Mouse (Mus musculus): ENCODE data around the gene Lrp2bp. TPM values are rescaled to one million over a fixed set of nuclear protein-coding genes. Genes with fewer than 3 reads are reported as not detected.

Gene Lrp2bp
- polyA plus RNA-seq, 1 experiment = 0.23 TPM

DNA sequence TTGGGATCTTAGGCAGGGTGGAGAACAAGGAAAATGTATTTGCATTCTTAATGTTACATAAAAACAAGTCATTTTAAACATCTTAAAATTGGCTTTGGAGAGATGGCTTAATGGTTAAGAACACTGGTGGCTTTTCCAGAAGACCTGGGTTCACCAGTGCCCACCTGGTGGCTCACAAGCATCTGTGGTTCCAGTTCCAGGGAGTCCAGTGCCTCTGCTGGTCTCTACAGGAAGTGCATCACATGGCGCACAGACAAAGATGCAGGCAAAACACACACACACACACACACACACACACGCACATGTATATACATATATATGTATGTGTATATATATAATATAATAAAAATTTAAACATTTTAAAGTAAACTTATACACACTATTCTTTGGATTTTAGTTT, 5.0 kb upstream of the Lrp2bp start:
- peak; percentile 10; the same call in 1 of the 2 replicates for TF ChIP-seq CTCF (IDR thresholded peaks at IDR 0.05; ENCODE audit: borderline replicate concordance, insufficient read depth, low read length)
- no peak for TF ChIP-seq POLR2A (IDR thresholded peaks at IDR 0.05; ENCODE audit: low read depth, low read length)
- H3K4me3 ChIP-seq (ENCODE audit: insufficient read depth, low read length) = no peak overlapping the region
- H3K4me1 ChIP-seq (ENCODE audit: control insufficient read depth, insufficient read depth, low read length) = no peaks in the 10 kb centered on the region
- H3K27ac ChIP-seq (ENCODE audit: insufficient read depth, low read length) = no peak overlapping the region

GRCm38 (mm10) chr8:45995576-45995975, 3.5 kb upstream of the Lrp2bp start:
- TF ChIP-seq CTCF (IDR thresholded peaks at IDR 0.05; ENCODE audit: borderline replicate concordance, insufficient read depth, low read length) (no peak), POLR2A (IDR thresholded peaks at IDR 0.05; ENCODE audit: low read depth, low read length) (no peak)
- H3K4me3 ChIP-seq (ENCODE audit: insufficient read depth, low read length) = no peak overlapping the region
- H3K27ac ChIP-seq (ENCODE audit: insufficient read depth, low read length) = no peak overlapping the region
- no peaks in the 10 kb centered on the region for H3K4me1 ChIP-seq (ENCODE audit: control insufficient read depth, insufficient read depth, low read length)

- TF ChIP-seq CTCF (IDR thresholded peaks at IDR 0.05; ENCODE audit: borderline replicate concordance, insufficient read depth, low read length) (peak; percentile 32; the same call in 1 of the 2 replicates), POLR2A (IDR thresholded peaks at IDR 0.05; ENCODE audit: low read depth, low read length) (no peak)
- Histone ChIP-seq H3K4me3 (ENCODE audit: insufficient read depth, low read length) (no peak overlapping the region), H3K27ac (ENCODE audit: insufficient read depth, low read length) (no peak overlapping the region), H3K4me1 (ENCODE audit: control insufficient read depth, insufficient read depth, low read length) (no peaks in the 10 kb centered on the region)
Observed at GRCm38 (mm10) chr8:45998228-45998627, 875 bp upstream of the Lrp2bp start.

DNA sequence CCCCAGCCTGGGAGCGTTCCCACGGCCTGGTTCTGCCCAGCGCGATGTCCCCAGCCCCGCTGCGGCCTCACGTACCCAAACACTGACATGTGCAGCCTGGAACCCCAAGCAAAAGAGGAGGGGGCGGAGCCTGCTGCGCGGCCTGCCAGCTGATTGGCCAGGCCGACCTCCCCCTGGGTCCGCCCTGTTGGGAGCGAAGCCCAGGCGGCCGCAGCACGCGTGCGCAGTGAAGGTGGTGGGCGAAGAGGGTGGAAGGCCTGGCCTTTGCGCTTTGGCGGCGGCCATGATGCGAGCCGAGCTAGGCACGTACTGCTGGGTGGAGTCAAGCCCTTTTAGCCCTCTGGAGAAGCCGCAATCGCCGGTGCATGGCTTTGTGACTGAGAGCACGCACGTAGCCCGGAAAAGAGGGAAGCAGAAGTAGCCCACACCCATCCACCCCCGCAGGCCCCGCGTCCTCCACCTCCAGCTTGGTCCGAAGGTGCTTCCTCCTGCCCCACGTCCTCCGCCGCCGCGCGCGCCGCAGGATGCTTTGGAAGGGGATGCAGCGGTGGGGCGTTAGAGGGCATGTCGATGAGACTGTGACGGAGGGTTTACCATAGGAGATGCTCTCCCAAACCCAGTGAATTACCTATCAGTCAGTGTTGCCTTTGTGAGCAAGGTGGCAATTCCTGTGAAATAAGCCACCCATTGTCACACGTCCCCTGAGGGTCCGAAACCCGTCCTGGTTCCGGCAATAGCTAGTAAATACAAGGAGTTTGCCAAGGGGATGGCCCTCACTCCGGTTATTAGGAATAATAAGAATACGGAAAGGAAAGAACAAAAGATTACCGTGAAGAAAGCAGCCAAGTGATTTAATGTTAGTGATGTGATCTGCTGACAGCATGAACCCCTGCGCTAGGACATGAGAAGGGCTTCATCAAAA, 942 bp downstream of the Lrp2bp start:
- Histone ChIP-seq H3K4me3 (ENCODE audit: insufficient read depth, low read length) (peak overlapping the region; percentile 37), H3K27ac (ENCODE audit: insufficient read depth, low read length) (peak overlapping the region; percentile 57)

GRCm38 (mm10) chr8:46005596-46005995, 6.5 kb downstream of the Lrp2bp start, which contains the start of gene Ankrd37:
TSS of gene Ankrd37 (minus strand) at chr8:46005707.
- Histone ChIP-seq H3K27ac (ENCODE audit: insufficient read depth, low read length) (peak within 1 kb of the TSS; percentile 65; the same call in 1 of the 2 replicates), H3K4me3 (ENCODE audit: insufficient read depth, low read length) (no peak within 1 kb of the TSS), H3K4me1 (ENCODE audit: control insufficient read depth, insufficient read depth, low read length) (peaks cover 17% of the 10 kb centered on the region; the same call in 1 of the 2 replicates)
- TF ChIP-seq POLR2A (IDR thresholded peaks at IDR 0.05; ENCODE audit: low read depth, low read length) (no peak), CTCF (IDR thresholded peaks at IDR 0.05; ENCODE audit: borderline replicate concordance, insufficient read depth, low read length) (no peak)

More for the DNA sequence above, 942 bp downstream of the Lrp2bp start:
- no peak for TF ChIP-seq CTCF (IDR thresholded peaks at IDR 0.05; ENCODE audit: borderline replicate concordance, insufficient read depth, low read length)
- TF ChIP-seq POLR2A (IDR thresholded peaks at IDR 0.05; ENCODE audit: low read depth, low read length) = peak; percentile 84
- 0 out of 2 replicates have a peak, but pooled peaks cover 1% of the 10 kb centered on the region for H3K4me1 ChIP-seq (ENCODE audit: control insufficient read depth, insufficient read depth, low read length)

GRCm38 (mm10) chr8:46007050-46007672, 8.1 kb downstream of the Lrp2bp start:
- H3K4me1 ChIP-seq (ENCODE audit: control insufficient read depth, insufficient read depth, low read length) = peaks cover 17% of the 10 kb centered on the region; the same call in 1 of the 2 replicates
- no peak overlapping the region for H3K4me3 ChIP-seq (ENCODE audit: insufficient read depth, low read length)
- TF ChIP-seq CTCF (IDR thresholded peaks at IDR 0.05; ENCODE audit: borderline replicate concordance, insufficient read depth, low read length) = no peak
- no peak for TF ChIP-seq POLR2A (IDR thresholded peaks at IDR 0.05; ENCODE audit: low read depth, low read length)
- H3K27ac ChIP-seq (ENCODE audit: insufficient read depth, low read length) = peak overlapping the region; percentile 18; the same call in 1 of the 2 replicates

GRCm38 (mm10) chr8:46010306-46010705, 11.2 kb downstream of the Lrp2bp start:
- peaks cover 14% of the 10 kb centered on the region; the same call in 1 of the 2 replicates for H3K4me1 ChIP-seq (ENCODE audit: control insufficient read depth, insufficient read depth, low read length)
- no peak overlapping the region for H3K27ac ChIP-seq (ENCODE audit: insufficient read depth, low read length)
- H3K4me3 ChIP-seq (ENCODE audit: insufficient read depth, low read length) = no peak overlapping the region
- no peak for TF ChIP-seq POLR2A (IDR thresholded peaks at IDR 0.05; ENCODE audit: low read depth, low read length)
- no peak for TF ChIP-seq CTCF (IDR thresholded peaks at IDR 0.05; ENCODE audit: borderline replicate concordance, insufficient read depth, low read length)

DNA sequence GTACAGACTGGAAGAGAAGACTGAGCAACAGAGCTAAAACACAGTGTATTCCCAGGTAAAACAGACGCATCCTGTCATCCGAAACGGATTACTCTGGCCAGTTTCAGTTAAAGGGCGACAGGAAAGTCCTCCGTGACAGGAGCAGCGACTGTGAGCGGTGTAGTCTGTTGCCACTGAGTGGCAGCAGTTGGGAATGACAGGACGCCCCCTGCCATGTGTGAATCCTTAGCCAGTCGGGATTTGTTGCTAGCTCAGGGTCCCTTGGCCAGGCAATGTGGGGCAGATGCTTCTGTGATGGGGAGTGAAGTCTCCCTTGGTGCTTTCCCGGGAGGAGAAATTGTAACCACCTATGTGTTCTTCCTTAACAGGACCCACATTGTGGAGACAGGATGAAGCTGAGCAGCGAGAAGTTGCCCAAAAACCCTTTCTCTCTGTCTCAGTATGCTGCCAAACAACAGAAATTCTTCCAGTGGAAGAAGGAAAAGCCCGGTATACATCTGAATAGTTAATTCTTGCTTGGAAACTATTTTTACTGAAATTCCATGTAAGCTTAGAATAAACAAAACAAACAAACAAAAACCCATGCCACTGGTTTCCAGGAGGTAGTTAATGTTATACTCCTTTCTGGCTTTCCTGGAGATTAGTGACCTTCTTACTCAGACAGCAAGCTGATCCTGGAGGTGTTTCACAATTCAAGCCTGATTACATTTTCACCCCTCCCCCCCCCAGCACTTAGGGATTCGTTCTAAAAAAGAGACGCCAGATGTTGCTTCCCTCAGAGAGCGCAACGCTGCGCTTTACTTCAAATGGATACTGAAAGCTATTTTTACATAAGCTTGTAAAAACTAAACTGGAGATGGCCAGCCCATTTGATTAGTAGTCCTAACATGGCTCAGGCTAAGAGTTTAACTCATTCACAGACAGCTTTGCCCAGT, 11.9 kb downstream of the Lrp2bp start:
- Histone ChIP-seq H3K4me3 (ENCODE audit: insufficient read depth, low read length) (no peak overlapping the region), H3K27ac (ENCODE audit: insufficient read depth, low read length) (peak overlapping the region; percentile 41; the same call in 1 of the 2 replicates), H3K4me1 (ENCODE audit: control insufficient read depth, insufficient read depth, low read length) (peaks cover 8% of the 10 kb centered on the region; the same call in 1 of the 2 replicates)
- TF ChIP-seq POLR2A (IDR thresholded peaks at IDR 0.05; ENCODE audit: low read depth, low read length) (no peak), CTCF (IDR thresholded peaks at IDR 0.05; ENCODE audit: borderline replicate concordance, insufficient read depth, low read length) (peak; percentile 1; the same call in 1 of the 2 replicates)

DNA sequence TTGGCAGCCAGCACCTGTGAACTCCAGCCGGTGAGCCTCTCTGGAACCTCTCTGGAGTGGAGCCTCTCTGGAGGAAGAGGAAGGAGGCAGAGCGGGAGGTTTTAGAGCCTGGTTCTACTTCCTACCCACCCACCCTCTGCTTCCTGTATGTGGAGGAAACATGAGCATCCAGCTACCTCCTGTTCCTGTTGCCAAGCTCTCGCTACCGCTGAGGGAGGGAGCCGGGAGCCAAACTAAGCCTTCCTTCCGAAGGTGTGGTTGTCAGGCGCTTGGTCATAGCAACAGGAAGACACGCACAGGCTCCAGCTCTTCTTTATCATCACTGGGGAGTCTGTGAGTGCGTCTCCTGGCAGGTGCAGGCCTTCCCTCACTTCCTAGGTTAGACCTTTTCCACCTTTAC, 23.1 kb downstream of the Lrp2bp start:
- TF ChIP-seq CTCF (IDR thresholded peaks at IDR 0.05; ENCODE audit: borderline replicate concordance, insufficient read depth, low read length) (no peak), POLR2A (IDR thresholded peaks at IDR 0.05; ENCODE audit: low read depth, low read length) (no peak)

More for the DNA sequence above, 23.1 kb downstream of the Lrp2bp start:
- H3K4me1 ChIP-seq (ENCODE audit: control insufficient read depth, insufficient read depth, low read length) = no peaks in the 10 kb centered on the region
- no peak overlapping the region for H3K4me3 ChIP-seq (ENCODE audit: insufficient read depth, low read length)
- H3K27ac ChIP-seq (ENCODE audit: insufficient read depth, low read length) = no peak overlapping the region
